9 mouse cellular contexts compared by ENCODE assay signal in the genomic region with DNA sequence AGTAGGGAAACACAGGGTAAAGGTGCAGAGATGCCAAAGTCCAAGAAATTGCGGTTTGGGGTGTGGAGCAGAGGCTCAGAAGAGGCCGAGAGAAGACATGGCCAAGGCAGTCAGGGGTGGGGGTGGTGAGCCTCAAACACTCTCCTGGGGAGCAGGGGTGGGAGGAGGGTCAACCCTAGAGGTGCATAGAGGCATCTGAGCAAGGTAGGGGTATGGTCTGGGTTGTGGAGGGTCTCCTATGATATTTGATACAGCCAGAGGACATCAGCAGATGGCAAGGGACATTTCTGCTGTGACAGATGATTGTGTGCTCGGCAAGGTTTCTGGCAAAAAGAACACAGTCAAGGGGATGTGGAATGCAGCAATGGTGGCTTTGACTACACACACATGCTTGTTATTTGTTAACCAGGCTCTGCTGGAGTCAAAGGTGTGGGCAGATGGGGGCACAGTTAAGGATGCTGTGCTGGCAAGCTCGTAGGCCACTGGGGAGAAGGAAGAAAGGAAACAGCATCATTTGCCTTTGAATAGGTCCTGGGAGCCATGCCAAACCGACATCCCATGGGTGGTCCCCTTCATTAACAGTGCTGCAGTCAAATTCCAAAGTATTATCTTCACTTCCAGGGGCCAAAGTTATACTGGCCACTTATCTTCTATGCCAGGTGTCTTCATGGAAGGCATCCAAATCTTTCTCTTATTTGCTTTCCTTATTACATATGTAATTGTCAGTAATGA. TPM values are rescaled to one million over a fixed set of nuclear protein-coding genes. Genes with fewer than 3 reads are reported as not detected.
DNase-seq lines count a peak whose midpoint lies in the region; ATAC-seq lines count a peak whose summit lies in the region.
"Had no signal": no experiment of that assay in that cellular context is flagged by ENCODE, and none has a peak within 500 bp of the region (broad histone marks: within the 10 kb centered on the region; RNA-seq: fewer than 3 reads in every experiment).

No protein-coding gene starts in this region.

- no peak overlapping the region for H3K4me2 ChIP-seq in midbrain, embryonic 11.5 days
- H3K4me2 ChIP-seq in forebrain, embryonic 14.5 days (ENCODE audit: low read length) = no peak overlapping the region
- H3K4me2 ChIP-seq in neural tube, embryonic 13.5 days = no peak overlapping the region
- no peak overlapping the region for H3K4me2 ChIP-seq in heart, embryonic 12.5 days

- ATAC-seq in midbrain, embryonic 11.5 days (ENCODE audit: low FRiP score) = no peak
- ATAC-seq in forebrain, embryonic 14.5 days = peak; percentile 90
- ATAC-seq in neural tube, embryonic 13.5 days (ENCODE audit: low read depth) = peak; percentile 95
- ATAC-seq in heart, embryonic 12.5 days (ENCODE audit: insufficient number of reproducible peaks, low FRiP score) = no peak

- no peaks in the 10 kb centered on the region for H3K4me1 ChIP-seq in midbrain, embryonic 11.5 days (ENCODE audit: control insufficient read depth, insufficient read depth, low read length)
- H3K4me1 ChIP-seq in midbrain, embryonic 10.5 days = peaks cover 6% of the 10 kb centered on the region
- H3K4me1 ChIP-seq in forebrain, embryonic 14.5 days (ENCODE audit: control insufficient read depth, insufficient read depth, low read length) = peaks cover 13% of the 10 kb centered on the region
- H3K4me1 ChIP-seq in neural tube, embryonic 13.5 days (replicated peaks) = peaks cover 17% of the 10 kb centered on the region
- H3K4me1 ChIP-seq in heart, embryonic 12.5 days (replicated peaks) = peaks cover 13% of the 10 kb centered on the region

- no peaks in the 10 kb centered on the region for H3K9me3 ChIP-seq in midbrain, embryonic 11.5 days (ENCODE audit: control insufficient read depth, low read length)
- no peaks in the 10 kb centered on the region for H3K9me3 ChIP-seq in midbrain, embryonic 10.5 days (replicated peaks)
- H3K9me3 ChIP-seq in forebrain, embryonic 14.5 days (replicated peaks; ENCODE audit: control insufficient read depth, low read length) = no peaks in the 10 kb centered on the region
- H3K9me3 ChIP-seq in neural tube, embryonic 13.5 days = no peaks in the 10 kb centered on the region
- no peaks in the 10 kb centered on the region for H3K9me3 ChIP-seq in heart, embryonic 12.5 days (replicated peaks)

- H3K4me3 ChIP-seq in midbrain, embryonic 11.5 days (ENCODE audit: low read depth, low read length) = no peak overlapping the region
- no peak overlapping the region for H3K4me3 ChIP-seq in midbrain, embryonic 10.5 days
- H3K4me3 ChIP-seq in forebrain, embryonic 14.5 days (ENCODE audit: low read depth, low read length) = no peak overlapping the region
- no peak overlapping the region for H3K4me3 ChIP-seq in neural tube, embryonic 13.5 days
- H3K4me3 ChIP-seq in heart, embryonic 12.5 days = no peak overlapping the region
- H3K4me3 ChIP-seq: myocyte had no signal

- DNase-seq in midbrain, embryonic 11.5 days (ENCODE audit: low spot score, missing footprints) = peak; percentile 35
- DNase-seq in midbrain, embryonic 10.5 days (ENCODE audit: low spot score) = no peak
- DNase-seq in forebrain, embryonic 14.5 days (ENCODE audit: low spot score) = peak; percentile 85
- DNase-seq in kidney, postnatal 25 days = peak; percentile 62 to 63
- no peak for DNase-seq in left cerebral cortex, adult 18-20 months (ENCODE audit: low spot score in 2 of 2)
- DNase-seq: adrenal gland, adult 2 months had no signal

- no peak overlapping the region for H3K9ac ChIP-seq in midbrain, embryonic 11.5 days (ENCODE audit: low read length)
- no peak overlapping the region for H3K9ac ChIP-seq in forebrain, embryonic 14.5 days (ENCODE audit: low read length)
- no peak overlapping the region for H3K9ac ChIP-seq in neural tube, embryonic 13.5 days
- no peak overlapping the region for H3K9ac ChIP-seq in heart, embryonic 12.5 days

- no peaks in the 10 kb centered on the region for H3K27me3 ChIP-seq in midbrain, embryonic 11.5 days (ENCODE audit: control insufficient read depth, insufficient read depth, low read length)
- no peaks in the 10 kb centered on the region for H3K27me3 ChIP-seq in midbrain, embryonic 10.5 days (ENCODE audit: low read depth, poor library complexity, severe bottlenecking)
- no peaks in the 10 kb centered on the region; the same call in 1 of the 2 replicates for H3K27me3 ChIP-seq in forebrain, embryonic 14.5 days (replicated peaks; ENCODE audit: control insufficient read depth, insufficient read depth, low read length)
- H3K27me3 ChIP-seq in neural tube, embryonic 13.5 days = 0 out of 2 replicates have a peak, but pooled peaks cover 7% of the 10 kb centered on the region
- H3K27me3 ChIP-seq in heart, embryonic 12.5 days (replicated peaks) = 0 out of 2 replicates have a peak, but pooled peaks cover 4% of the 10 kb centered on the region

- no peak overlapping the region for H3K27ac ChIP-seq in midbrain, embryonic 11.5 days (ENCODE audit: low read depth, low read length)
- no peak overlapping the region for H3K27ac ChIP-seq in midbrain, embryonic 10.5 days (replicated peaks)
- no peak overlapping the region; the same call in 1 of the 2 replicates for H3K27ac ChIP-seq in forebrain, embryonic 14.5 days (ENCODE audit: low read depth, low read length)
- H3K27ac ChIP-seq in neural tube, embryonic 13.5 days (replicated peaks) = peak overlapping the region; percentile 40; the same call in 1 of the 2 replicates
- H3K27ac ChIP-seq in heart, embryonic 12.5 days (ENCODE audit: poor library complexity, severe bottlenecking) = no peak overlapping the region

- no peaks in the 10 kb centered on the region for H3K36me3 ChIP-seq in midbrain, embryonic 11.5 days (ENCODE audit: control insufficient read depth, insufficient read depth, low read length)
- H3K36me3 ChIP-seq in midbrain, embryonic 10.5 days = no peaks in the 10 kb centered on the region
- no peaks in the 10 kb centered on the region for H3K36me3 ChIP-seq in forebrain, embryonic 14.5 days (ENCODE audit: control insufficient read depth, insufficient read depth, low read length)
- no peaks in the 10 kb centered on the region for H3K36me3 ChIP-seq in neural tube, embryonic 13.5 days
- no peaks in the 10 kb centered on the region for H3K36me3 ChIP-seq in heart, embryonic 12.5 days

- 39% methylated on average over 5 of the region's 5 CpGs for WGBS in midbrain, embryonic 11.5 days
- 47% methylated on average over 5 of the region's 5 CpGs for WGBS in midbrain, embryonic 10.5 days
- 27% methylated on average over 5 of the region's 5 CpGs for WGBS in forebrain, embryonic 14.5 days
- 34% methylated on average over 5 of the region's 5 CpGs for WGBS in neural tube, embryonic 13.5 days
- WGBS in heart, embryonic 12.5 days = 42% methylated on average over 5 of the region's 5 CpGs

RNA-seq across cellular contexts. Expression of a gene that starts 2.4 kb away (rescaled TPM):
- 15.8 and 16.6 TPM in 2 replicates for polyA plus RNA-seq in midbrain, embryonic 11.5 days (2014; fragmentation: Nextera tagmentation; extraction: Ambion mirVana)
- 19.4 and 19.5 TPM in 2 replicates for polyA plus RNA-seq in midbrain, embryonic 10.5 days (2016; fragmentation: Nextera tagmentation; extraction: Ambion mirVana)
- 10.1 and 11.3 TPM in 2 replicates for polyA plus RNA-seq in forebrain, embryonic 14.5 days (2014; fragmentation: Nextera tagmentation; extraction: Ambion mirVana)
- 20.5 and 20.7 TPM in 2 replicates for polyA plus RNA-seq in neural tube, embryonic 13.5 days (2015; fragmentation: Nextera tagmentation; extraction: Ambion mirVana)
- 22.9 and 23.2 TPM in 2 replicates for polyA plus RNA-seq in heart, embryonic 12.5 days (2016; fragmentation: Nextera tagmentation; extraction: Ambion mirVana)
- 10 to 100 TPM; 20.8 to 25.0 TPM for total RNA-seq in left cerebral cortex, adult 18-20 months (2021)

RNA-seq across cellular contexts. Expression of a gene that starts 37.7 kb away (rescaled TPM):
- 7.3 and 7.7 TPM in 2 replicates for polyA plus RNA-seq in midbrain, embryonic 11.5 days (2014; fragmentation: Nextera tagmentation; extraction: Ambion mirVana)
- 7.7 and 10.0 TPM in 2 replicates for polyA plus RNA-seq in midbrain, embryonic 10.5 days (2016; fragmentation: Nextera tagmentation; extraction: Ambion mirVana)
- 10.5 and 10.8 TPM in 2 replicates for polyA plus RNA-seq in forebrain, embryonic 14.5 days (2014; fragmentation: Nextera tagmentation; extraction: Ambion mirVana)
- 6.9 and 8.1 TPM in 2 replicates for polyA plus RNA-seq in neural tube, embryonic 13.5 days (2015; fragmentation: Nextera tagmentation; extraction: Ambion mirVana)
- 6.3 and 7.0 TPM in 2 replicates for polyA plus RNA-seq in heart, embryonic 12.5 days (2016; fragmentation: Nextera tagmentation; extraction: Ambion mirVana)
- 1 to 10 TPM; 2.1 to 3.1 TPM for total RNA-seq in left cerebral cortex, adult 18-20 months (2021)

Comparison
In these comparisons a context has a peak if more than half of its experiments do, and no peak if none do; other contexts are left out.
1. DNase-seq: peak in midbrain, embryonic 11.5 days (single experiment), forebrain, embryonic 14.5 days (single experiment) and kidney, postnatal 25 days (2 of 2); none in midbrain, embryonic 10.5 days (single experiment) and left cerebral cortex, adult 18-20 months (0 of 2).
2. ATAC-seq: peak in forebrain, embryonic 14.5 days (single experiment) and neural tube, embryonic 13.5 days (single experiment); none in midbrain, embryonic 11.5 days (single experiment) and heart, embryonic 12.5 days (single experiment).